Mouse (Mus musculus): ENCODE measurements around the gene Rad54l2. TPM values are rescaled to one million over a fixed set of nuclear protein-coding genes. Genes with fewer than 3 reads are reported as not detected.

Rad54l2 gene
- polyA plus RNA-seq, 1 experiment: 8.0 TPM

GRCm38 (mm10) chr9:106684918-106685248, 104.1 kb downstream of the Rad54l2 start:
- peak overlapping the region; percentile 51 for H3K4me3 ChIP-seq (ENCODE audit: insufficient read depth, poor library complexity, severe bottlenecking)
- H3K79me2 ChIP-seq (ENCODE audit: control insufficient read depth, insufficient read depth): peaks cover 9% of the 10 kb centered on the region
- no peaks in the 10 kb centered on the region for H3K27me3 ChIP-seq (ENCODE audit: control insufficient read depth, insufficient read depth, insufficient read length)
- H3K79me3 ChIP-seq (ENCODE audit: low read depth): peaks cover 4% of the 10 kb centered on the region
- H3K36me3 ChIP-seq (ENCODE audit: control insufficient read depth, insufficient read depth): peaks cover 15% of the 10 kb centered on the region
- peak overlapping the region; percentile 86 for H3ac ChIP-seq (ENCODE audit: control insufficient read depth, insufficient read length, low read depth)
- TF ChIP-seq MYOD1 (IDR thresholded peaks at IDR 0.05; ENCODE audit: control insufficient read depth, insufficient read length, low read depth) (no peak), CTCF (IDR thresholded peaks at IDR 0.05; ENCODE audit: control insufficient read depth, insufficient read depth, insufficient read length) (no peak), MYOG (IDR thresholded peaks at IDR 0.05; ENCODE audit: control insufficient read depth, extremely low read depth, insufficient read length) (no peak), FOSL1 (IDR thresholded peaks at IDR 0.05; ENCODE audit: insufficient read depth, low read length, poor library complexity, severe bottlenecking) (no peak), USF1 (IDR thresholded peaks at IDR 0.05; ENCODE audit: low read depth) (no peak)

DNA sequence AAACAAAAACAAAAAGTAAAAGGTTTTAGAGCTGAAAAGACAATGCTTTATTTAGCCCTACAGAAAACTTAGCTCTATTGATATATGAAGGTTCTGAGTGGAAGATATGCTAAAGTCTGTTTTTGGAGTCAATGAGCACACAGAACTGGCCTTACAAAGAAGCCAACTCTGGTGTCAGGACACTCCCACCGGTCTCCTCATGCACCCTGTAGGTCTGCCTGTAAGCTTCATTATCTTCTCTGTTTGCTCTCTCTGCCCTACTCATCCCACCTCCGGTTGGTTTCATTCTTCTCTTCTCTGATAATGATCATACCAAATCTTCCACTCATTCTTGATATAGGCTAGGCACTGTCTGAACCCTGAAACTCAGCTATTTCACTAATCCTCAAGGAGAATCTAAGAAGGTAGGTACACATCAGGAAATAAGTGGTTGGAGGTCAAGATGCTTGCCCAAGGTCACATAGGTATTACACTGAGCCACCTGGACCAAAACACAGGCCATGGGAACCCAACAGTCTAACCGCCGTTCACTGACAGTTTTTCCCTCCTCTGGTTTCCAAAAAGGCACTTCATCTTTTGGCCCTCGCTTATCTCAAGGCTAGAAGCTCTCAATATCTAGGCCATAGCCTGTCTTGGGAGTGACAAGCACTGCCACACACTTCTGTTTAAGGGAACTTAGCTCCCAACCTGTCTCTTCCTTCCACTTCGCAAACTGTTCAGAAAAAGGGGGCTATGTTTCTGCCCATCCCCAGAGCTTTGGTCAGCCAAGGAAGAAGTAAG, 104.7 kb downstream of the Rad54l2 start:
- Histone ChIP-seq H3K79me2 (ENCODE audit: control insufficient read depth, insufficient read depth) (peaks cover 9% of the 10 kb centered on the region), H3K36me3 (ENCODE audit: control insufficient read depth, insufficient read depth) (peaks cover 21% of the 10 kb centered on the region), H3ac (ENCODE audit: control insufficient read depth, insufficient read length, low read depth) (peak overlapping the region; percentile 86), H3K79me3 (ENCODE audit: low read depth) (peaks cover 4% of the 10 kb centered on the region), H3K4me3 (ENCODE audit: insufficient read depth, poor library complexity, severe bottlenecking) (peak overlapping the region; percentile 51), H3K27me3 (ENCODE audit: control insufficient read depth, insufficient read depth, insufficient read length) (no peaks in the 10 kb centered on the region)
- TF ChIP-seq CEBPB (IDR thresholded peaks at IDR 0.05; ENCODE audit: low read depth) (no peak), USF1 (IDR thresholded peaks at IDR 0.05; ENCODE audit: low read depth) (no peak)

GRCm38 (mm10) chr9:106681026-106681425, 108.0 kb downstream of the Rad54l2 start:
- Histone ChIP-seq H3K79me2 (ENCODE audit: control insufficient read depth, insufficient read depth) (peaks cover 9% of the 10 kb centered on the region), H3K27me3 (ENCODE audit: control insufficient read depth, insufficient read depth, insufficient read length) (no peaks in the 10 kb centered on the region), H3K36me3 (ENCODE audit: control insufficient read depth, insufficient read depth) (peaks cover 42% of the 10 kb centered on the region), H3K79me3 (ENCODE audit: low read depth) (peaks cover 4% of the 10 kb centered on the region), H3K4me3 (ENCODE audit: insufficient read depth, poor library complexity, severe bottlenecking) (no peak overlapping the region), H3ac (ENCODE audit: control insufficient read depth, insufficient read length, low read depth) (no peak overlapping the region)
- TF ChIP-seq CTCF (IDR thresholded peaks at IDR 0.05; ENCODE audit: control insufficient read depth, insufficient read depth, insufficient read length) (no peak), MAX (IDR thresholded peaks at IDR 0.05) (no peak)

DNA sequence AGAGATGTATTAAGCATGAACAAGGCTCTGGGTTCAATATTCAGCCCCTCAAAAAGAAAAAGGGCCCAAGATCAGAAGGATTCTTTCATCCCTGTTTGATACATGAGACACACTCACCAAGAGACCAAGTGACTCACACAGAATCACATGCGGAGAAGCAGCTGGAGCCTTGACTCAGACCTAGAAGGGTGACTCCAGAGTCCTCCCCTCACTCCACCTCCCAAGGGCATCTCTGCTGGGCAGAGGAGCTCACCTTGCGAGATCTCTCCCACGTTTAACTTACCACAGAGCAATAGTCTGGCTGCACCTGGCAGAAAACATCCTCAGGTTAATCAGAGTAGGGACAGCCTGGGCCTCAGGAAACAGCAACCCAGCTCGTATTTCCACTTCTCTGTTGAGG, 110.8 kb downstream of the Rad54l2 start:
- H3K36me3 ChIP-seq (ENCODE audit: control insufficient read depth, insufficient read depth): peaks cover 42% of the 10 kb centered on the region
- TF ChIP-seq FOSL1 (IDR thresholded peaks at IDR 0.05; ENCODE audit: insufficient read depth, low read length, poor library complexity, severe bottlenecking): no peak
- peak; percentile 67 for TF ChIP-seq MYOD1 (IDR thresholded peaks at IDR 0.05; ENCODE audit: control insufficient read depth, insufficient read length, low read depth)

DNA sequence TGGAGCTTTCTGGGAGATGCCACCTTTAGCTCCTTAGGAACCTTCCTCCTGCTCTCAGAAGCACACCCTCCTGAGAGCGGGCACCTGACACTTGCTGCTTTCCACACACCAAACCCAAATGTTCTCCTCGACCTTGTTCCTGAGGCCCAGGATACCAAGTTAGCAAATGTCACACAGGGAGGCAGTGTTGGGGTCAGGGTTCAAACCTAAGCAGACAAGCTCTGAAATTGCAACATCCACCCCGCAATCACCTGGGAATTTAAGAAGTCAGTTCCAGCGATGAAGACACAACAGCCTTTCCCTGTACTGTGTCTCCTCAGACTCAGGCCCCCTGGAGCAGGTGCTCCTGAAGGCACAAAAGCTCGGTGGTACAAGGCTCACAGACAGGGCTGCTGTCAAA, 111.3 kb downstream of the Rad54l2 start:
- H3K79me2 ChIP-seq (ENCODE audit: control insufficient read depth, insufficient read depth): no peaks in the 10 kb centered on the region
- TF ChIP-seq CTCF (IDR thresholded peaks at IDR 0.05; ENCODE audit: control insufficient read depth, insufficient read depth, insufficient read length) (no peak), MAX (IDR thresholded peaks at IDR 0.05) (no peak), USF1 (IDR thresholded peaks at IDR 0.05; ENCODE audit: low read depth) (no peak), MYOG (IDR thresholded peaks at IDR 0.05; ENCODE audit: control insufficient read depth, extremely low read depth, insufficient read length) (no peak), MYOD1 (IDR thresholded peaks at IDR 0.05; ENCODE audit: control insufficient read depth, insufficient read length, low read depth) (no peak), CEBPB (IDR thresholded peaks at IDR 0.05; ENCODE audit: low read depth) (no peak), FOSL1 (IDR thresholded peaks at IDR 0.05; ENCODE audit: insufficient read depth, low read length, poor library complexity, severe bottlenecking) (no peak)
- no peak overlapping the region for H3ac ChIP-seq (ENCODE audit: control insufficient read depth, insufficient read length, low read depth)
- H3K36me3 ChIP-seq (ENCODE audit: control insufficient read depth, insufficient read depth): peaks cover 42% of the 10 kb centered on the region
- H3K4me3 ChIP-seq (ENCODE audit: insufficient read depth, poor library complexity, severe bottlenecking): no peak overlapping the region
- H3K79me3 ChIP-seq (ENCODE audit: low read depth): no peaks in the 10 kb centered on the region
- no peaks in the 10 kb centered on the region for H3K27me3 ChIP-seq (ENCODE audit: control insufficient read depth, insufficient read depth, insufficient read length)

More for the DNA sequence above, 110.8 kb downstream of the Rad54l2 start:
- no peaks in the 10 kb centered on the region for H3K27me3 ChIP-seq (ENCODE audit: control insufficient read depth, insufficient read depth, insufficient read length)
- H3K79me2 ChIP-seq (ENCODE audit: control insufficient read depth, insufficient read depth): no peaks in the 10 kb centered on the region
- no peak overlapping the region for H3K4me3 ChIP-seq (ENCODE audit: insufficient read depth, poor library complexity, severe bottlenecking)
- no peaks in the 10 kb centered on the region for H3K79me3 ChIP-seq (ENCODE audit: low read depth)
- H3ac ChIP-seq (ENCODE audit: control insufficient read depth, insufficient read length, low read depth): no peak overlapping the region

DNA sequence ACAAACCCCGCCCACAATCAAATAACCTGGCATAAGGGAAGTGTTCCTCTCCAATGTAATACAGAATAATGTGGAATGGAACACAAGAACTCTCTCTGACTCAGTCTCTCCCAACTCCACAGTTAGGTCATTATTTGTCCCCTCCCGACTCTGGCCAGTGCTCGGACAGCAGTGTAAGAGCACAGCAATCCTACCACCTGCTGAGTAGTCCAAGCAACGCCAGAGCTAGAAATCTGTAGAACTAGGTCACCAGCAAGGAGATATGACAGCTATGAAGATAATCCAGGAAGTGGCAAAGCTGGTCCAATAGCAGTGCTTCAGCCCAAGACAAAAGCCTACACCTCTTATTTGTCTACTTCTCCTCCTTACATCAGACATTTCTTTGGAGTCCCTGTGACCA, 112.4 kb downstream of the Rad54l2 start:
- no peaks in the 10 kb centered on the region for H3K79me2 ChIP-seq (ENCODE audit: control insufficient read depth, insufficient read depth)
- no peaks in the 10 kb centered on the region for H3K27me3 ChIP-seq (ENCODE audit: control insufficient read depth, insufficient read depth, insufficient read length)
- TF ChIP-seq MYOG (IDR thresholded peaks at IDR 0.05; ENCODE audit: control insufficient read depth, extremely low read depth, insufficient read length): no peak
- no peak for TF ChIP-seq USF1 (IDR thresholded peaks at IDR 0.05; ENCODE audit: low read depth)
- no peak for TF ChIP-seq FOSL1 (IDR thresholded peaks at IDR 0.05; ENCODE audit: insufficient read depth, low read length, poor library complexity, severe bottlenecking)
- no peak for TF ChIP-seq CEBPB (IDR thresholded peaks at IDR 0.05; ENCODE audit: low read depth)
- no peak for TF ChIP-seq MAX (IDR thresholded peaks at IDR 0.05)
- no peak for TF ChIP-seq MYOD1 (IDR thresholded peaks at IDR 0.05; ENCODE audit: control insufficient read depth, insufficient read length, low read depth)
- no peak for TF ChIP-seq CTCF (IDR thresholded peaks at IDR 0.05; ENCODE audit: control insufficient read depth, insufficient read depth, insufficient read length)
- peaks cover 41% of the 10 kb centered on the region for H3K36me3 ChIP-seq (ENCODE audit: control insufficient read depth, insufficient read depth)
- no peaks in the 10 kb centered on the region for H3K79me3 ChIP-seq (ENCODE audit: low read depth)
- H3K4me3 ChIP-seq (ENCODE audit: insufficient read depth, poor library complexity, severe bottlenecking): no peak overlapping the region
- H3ac ChIP-seq (ENCODE audit: control insufficient read depth, insufficient read length, low read depth): no peak overlapping the region
